Mouse (Mus musculus) cerebellum, adult 2 months (tissue): ENCODE data around the gene Sema4g.

ENCODE experiments used
- CTCF ChIP-seq: fragments of 200-500 bp; IDR thresholded peaks from 2 replicates; pipeline ENCODE4 v1.5.1; 2011; ENCODE audit warnings: low read depth, mild to moderate bottlenecking, control low read depth, low read length, moderate library complexity, borderline replicate concordance; ENCODE audit not compliant: insufficient read depth
- POLR2A ChIP-seq: fragments of 200-500 bp; IDR thresholded peaks from 2 replicates; pipeline ENCODE4 v1.6.1; 2011; ENCODE audit warnings: low read length, control low read depth, borderline replicate concordance; ENCODE audit not compliant: insufficient read depth

DNA sequence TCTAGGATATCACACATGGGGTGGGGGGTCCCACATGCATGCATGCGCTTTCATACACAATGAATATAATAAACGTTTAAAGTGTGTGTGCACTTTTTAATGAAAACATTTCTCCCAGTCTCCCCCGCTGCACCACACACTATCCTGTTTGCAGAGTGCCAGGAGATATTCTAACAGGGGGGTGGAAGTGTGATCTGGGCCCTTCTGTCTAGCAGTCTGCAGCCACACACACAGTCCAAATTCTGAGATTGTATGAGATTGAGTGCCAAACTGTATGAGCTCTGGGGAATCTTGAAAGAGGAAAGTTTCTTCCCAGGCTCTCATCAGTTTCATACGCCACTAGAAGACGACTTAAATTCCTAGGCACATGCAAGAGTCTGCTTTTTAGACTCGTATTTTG is 1.1 kb upstream of the Sema4g start:
- TF ChIP-seq POLR2A: no peak
- TF ChIP-seq CTCF: no peak
